Mouse (Mus musculus): ENCODE data around the gene S1pr4. TPM values are rescaled to one million over a fixed set of nuclear protein-coding genes. Genes with fewer than 3 reads are reported as not detected.

The S1pr4 gene
- polyA plus RNA-seq, 1 experiment from 2014 or later = 0.14 TPM

DNA sequence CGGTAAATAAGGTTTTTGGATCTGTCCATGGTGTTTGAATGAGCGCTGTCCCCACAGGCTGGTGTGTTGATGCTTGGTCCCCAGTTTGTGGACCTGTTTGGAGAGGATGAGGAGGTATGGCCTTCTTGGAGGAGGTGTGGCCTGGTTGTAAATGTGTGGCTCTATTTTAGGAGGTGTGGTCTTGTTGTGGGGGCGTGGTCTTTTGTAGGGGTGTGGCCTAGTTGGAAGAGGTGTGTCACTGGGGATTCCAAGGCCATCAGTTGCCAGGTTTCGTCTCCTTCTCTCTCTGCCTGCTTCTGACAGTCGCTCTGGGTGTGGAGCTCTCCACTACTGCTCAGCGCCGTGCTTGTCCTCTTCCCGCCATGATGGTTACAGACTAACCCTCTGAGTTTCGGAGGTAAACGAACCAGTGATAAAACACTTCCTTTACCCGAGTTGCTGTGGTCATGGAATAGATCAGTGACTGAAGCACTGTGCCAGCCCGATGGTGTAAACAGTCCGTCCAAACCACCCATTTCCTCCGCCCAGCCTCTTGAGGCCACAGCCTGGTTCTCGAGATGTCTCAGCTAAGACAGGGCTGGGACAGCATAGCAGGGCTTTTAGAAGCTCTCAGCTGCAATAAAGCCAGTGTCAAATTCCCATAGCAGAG lies 5.2 kb upstream of the S1pr4 start:
- Histone ChIP-seq H3K36me3 (ENCODE audit: inconsistent target) (peaks cover 36% of the 10 kb centered on the region; the same call in 1 of the 2 replicates), H3K79me2 (ENCODE audit: inconsistent target) (no peaks in the 10 kb centered on the region), H3K27ac (no peak overlapping the region), H3K4me3 (ENCODE audit: inconsistent target) (no peak overlapping the region)
- 92% methylated on average over 15 of the region's 15 CpGs for WGBS (ENCODE audit: missing documents)

- no peak overlapping the region for H3K4me3 ChIP-seq (ENCODE audit: inconsistent target)
- 21% methylated on average over 33 of the region's 36 CpGs for WGBS (ENCODE audit: missing documents)
- H3K79me2 ChIP-seq (ENCODE audit: inconsistent target) = no peaks in the 10 kb centered on the region
- no peak overlapping the region for H3K27ac ChIP-seq
- H3K36me3 ChIP-seq (ENCODE audit: inconsistent target) = peaks cover 18% of the 10 kb centered on the region; the same call in 1 of the 2 replicates
Observed at GRCm38 (mm10) chr10:81502658-81503057, 2.7 kb upstream of the S1pr4 start.

DNA sequence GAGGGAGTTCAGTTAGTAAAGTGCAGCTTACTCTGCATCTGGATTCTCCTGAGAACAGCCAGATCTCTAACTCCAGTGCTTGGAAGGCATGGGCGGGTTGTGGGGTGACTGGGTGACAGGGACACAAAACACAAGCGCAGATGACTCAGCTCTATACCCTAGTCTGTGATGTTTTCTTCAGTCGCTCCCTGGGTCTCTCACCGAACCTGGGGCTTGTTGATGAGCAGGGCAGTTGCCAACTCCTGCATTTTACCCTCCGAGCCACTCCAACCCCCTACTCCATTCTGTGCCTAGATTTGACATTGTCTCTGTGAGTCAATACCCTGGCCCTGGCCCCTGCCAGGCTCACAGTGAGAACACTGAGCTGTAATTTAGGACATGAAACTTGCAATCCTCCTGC lies 1.9 kb upstream of the S1pr4 start:
- WGBS (ENCODE audit: missing documents) = 95% methylated on average over 5 of the region's 5 CpGs
- H3K4me3 ChIP-seq (ENCODE audit: inconsistent target) = no peak overlapping the region
- H3K79me2 ChIP-seq (ENCODE audit: inconsistent target) = no peaks in the 10 kb centered on the region
- H3K27ac ChIP-seq = no peak overlapping the region
- H3K36me3 ChIP-seq (ENCODE audit: inconsistent target) = peaks cover 16% of the 10 kb centered on the region; the same call in 1 of the 2 replicates

- WGBS (ENCODE audit: missing documents) = 19% methylated on average over 23 of the region's 23 CpGs
- Histone ChIP-seq H3K27ac (no peak overlapping the region), H3K36me3 (ENCODE audit: inconsistent target) (no peaks in the 10 kb centered on the region), H3K4me3 (ENCODE audit: inconsistent target) (no peak overlapping the region), H3K79me2 (ENCODE audit: inconsistent target) (peaks cover 15% of the 10 kb centered on the region)
Observed at GRCm38 (mm10) chr10:81499250-81499901, 556 bp downstream of the S1pr4 start.

DNA sequence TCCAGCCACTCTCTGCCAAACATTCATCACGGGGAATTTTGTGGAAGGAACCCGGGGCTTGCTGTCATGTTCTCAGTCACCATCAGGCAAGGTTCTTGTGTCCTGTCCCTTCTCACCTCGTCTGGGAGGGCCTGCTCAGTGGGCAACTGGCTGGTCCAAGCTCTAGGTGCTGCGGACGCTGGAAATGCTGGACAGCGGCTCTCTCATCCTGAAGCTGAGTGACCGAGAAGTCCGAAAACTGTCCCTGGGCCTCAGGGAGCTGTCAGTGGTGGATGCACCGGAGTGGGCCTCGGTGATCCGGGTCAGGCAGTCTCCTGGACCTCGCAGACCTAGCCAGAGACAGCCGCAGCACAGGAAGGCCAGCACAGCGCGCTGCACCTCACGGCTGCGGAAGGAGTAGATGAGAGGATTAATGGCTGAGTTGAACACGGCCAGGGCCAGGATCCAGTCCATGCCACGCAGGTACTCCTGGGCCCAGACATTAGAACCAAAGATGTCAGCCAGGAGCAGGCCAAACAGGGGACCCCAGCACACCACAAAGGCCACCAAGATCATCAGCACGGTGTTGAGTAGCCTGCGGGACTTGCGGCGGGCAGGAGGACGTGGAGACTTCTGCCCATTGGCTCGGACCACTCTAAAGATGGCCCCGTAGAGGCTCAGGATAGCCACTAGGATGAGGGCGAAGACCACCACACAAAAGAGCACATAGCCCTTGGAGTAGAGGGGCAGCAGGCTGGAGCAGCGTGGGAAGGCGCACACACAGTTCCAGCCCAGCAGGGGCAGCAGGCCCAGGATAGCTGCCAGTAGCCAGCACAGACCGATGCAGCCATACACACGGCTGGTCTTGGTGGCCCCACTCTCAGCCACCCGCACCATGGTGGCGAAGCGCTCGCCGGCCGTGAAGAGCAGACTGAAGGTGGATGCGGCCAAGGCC lies 1.3 kb downstream of the S1pr4 start:
- Histone ChIP-seq H3K36me3 (ENCODE audit: inconsistent target) (no peaks in the 10 kb centered on the region), H3K4me3 (ENCODE audit: inconsistent target) (peak overlapping the region; percentile 0; the same call in 1 of the 2 replicates), H3K79me2 (ENCODE audit: inconsistent target) (peaks cover 23% of the 10 kb centered on the region), H3K27ac (0 out of 2 replicates have a peak overlapping the region, but pooled peaks have one; percentile 12)
- 28% methylated on average over 35 of the region's 38 CpGs for WGBS (ENCODE audit: missing documents)

GRCm38 (mm10) chr10:81497401-81498270 lies 2.3 kb downstream of the S1pr4 start:
- Histone ChIP-seq H3K36me3 (ENCODE audit: inconsistent target) (peaks cover 6% of the 10 kb centered on the region; the same call in 1 of the 2 replicates), H3K4me3 (ENCODE audit: inconsistent target) (peak overlapping the region; percentile 52), H3K79me2 (ENCODE audit: inconsistent target) (peaks cover 32% of the 10 kb centered on the region), H3K27ac (peak overlapping the region; percentile 79)
- 7% methylated on average over 17 of the region's 17 CpGs for whole genome bisulfite sequencing (ENCODE audit: missing documents)

DNA sequence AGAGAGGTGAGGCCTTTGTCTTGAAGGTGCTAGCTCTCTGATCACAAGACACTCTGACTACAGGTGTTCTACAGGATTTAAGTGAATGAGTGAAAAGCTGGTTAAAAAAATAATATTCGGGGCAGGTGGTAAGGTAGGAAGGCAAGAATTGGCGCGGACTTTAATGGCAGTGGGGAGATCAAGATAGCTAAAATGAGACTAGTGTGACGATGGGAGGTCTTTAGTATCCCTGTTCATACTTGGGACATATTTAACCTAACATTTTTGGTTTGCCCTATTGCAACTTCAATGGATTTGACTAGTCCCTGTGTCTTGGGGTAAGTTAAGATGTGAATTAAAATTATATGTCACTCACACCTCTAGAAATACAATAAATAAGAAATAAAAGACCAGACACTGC lies 3.0 kb downstream of the S1pr4 start:
- H3K36me3 ChIP-seq (ENCODE audit: inconsistent target) = peaks cover 13% of the 10 kb centered on the region
- H3K79me2 ChIP-seq (ENCODE audit: inconsistent target) = peaks cover 32% of the 10 kb centered on the region
- H3K27ac ChIP-seq = peak overlapping the region; percentile 79
- H3K4me3 ChIP-seq (ENCODE audit: inconsistent target) = peak overlapping the region; percentile 52
- 0% methylated on average over 4 of the region's 4 CpGs for WGBS (ENCODE audit: missing documents)

DNA sequence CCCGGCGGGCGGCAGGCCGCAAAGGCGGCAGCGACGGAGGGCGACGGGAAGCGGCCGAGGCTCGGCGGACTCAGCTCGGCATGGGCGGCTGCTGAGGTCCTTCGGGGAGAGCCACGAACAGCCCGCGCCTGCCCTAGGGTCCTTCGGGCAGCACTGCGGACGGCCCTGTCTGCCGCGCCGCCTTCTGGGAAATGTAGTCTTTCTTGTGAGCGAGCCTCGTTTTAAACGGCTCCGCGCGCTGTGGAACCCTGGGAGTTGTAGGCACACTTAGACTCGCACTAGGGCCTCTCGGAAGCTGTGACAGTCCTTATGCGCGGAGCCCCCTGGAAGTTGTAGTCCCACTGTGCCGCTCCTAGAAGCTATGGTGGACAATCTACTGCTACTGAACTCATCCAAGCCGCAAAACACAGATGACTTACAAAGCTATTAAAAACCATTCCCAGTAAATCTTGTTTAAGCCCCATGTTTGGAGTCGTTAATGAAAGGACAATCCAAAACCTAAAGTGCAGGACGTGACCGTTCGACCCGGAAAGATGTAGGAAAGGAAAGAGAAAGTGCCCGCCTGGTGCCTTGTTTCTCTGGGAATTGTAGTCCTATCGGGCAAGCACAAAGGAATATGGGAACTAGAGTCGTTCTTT lies 3.5 kb downstream of the S1pr4 start, which contains the start of gene Ncln:
Ncln (minus strand) TSS at position 129 of the 638 bp plus-strand sequence.
- Histone ChIP-seq H3K36me3 (ENCODE audit: inconsistent target) (peaks cover 19% of the 10 kb centered on the region), H3K79me2 (ENCODE audit: inconsistent target) (peaks cover 32% of the 10 kb centered on the region)
- WGBS (ENCODE audit: missing documents) = under 1% methylated on average over 45 of the region's 45 CpGs

DNA sequence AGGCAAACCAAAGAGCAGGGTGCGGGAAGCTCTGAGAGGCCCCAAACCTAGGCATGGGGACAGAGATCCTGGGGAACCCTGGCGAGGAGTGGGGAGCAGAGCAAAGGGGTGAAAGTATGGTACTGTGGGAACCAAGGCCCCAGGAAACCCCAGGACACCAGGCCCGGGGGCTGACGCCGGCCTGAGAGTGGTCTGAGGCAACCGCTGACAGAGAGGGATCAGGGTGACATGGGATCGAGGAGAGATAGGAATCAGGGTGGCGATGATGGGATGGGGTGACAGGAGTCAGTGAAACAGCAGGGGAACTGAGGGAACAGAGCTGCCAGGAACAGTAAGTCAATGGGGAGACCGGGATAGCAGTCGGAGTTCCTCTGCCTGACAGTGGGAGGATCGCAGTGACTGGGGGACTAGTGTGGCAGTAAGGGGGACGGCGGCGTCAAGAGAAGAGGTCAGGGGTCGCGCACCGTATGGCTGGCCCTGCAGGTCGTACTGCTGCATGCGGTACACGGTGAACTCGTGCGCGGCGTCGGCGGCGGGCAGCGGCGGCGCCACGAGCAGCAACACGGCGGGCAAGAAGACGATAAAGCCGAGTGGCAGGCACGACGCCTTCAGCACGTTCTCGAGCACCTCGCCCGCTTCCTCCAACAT lies 4.2 kb downstream of the S1pr4 start:
- peak overlapping the region; percentile 36 for H3K27ac ChIP-seq

More for the DNA sequence above, 3.5 kb downstream of the S1pr4 start, which contains the start of gene Ncln:
- peak within 1 kb of the TSS; percentile 85 for H3K4me3 ChIP-seq (ENCODE audit: inconsistent target)
- H3K27ac ChIP-seq = peak within 1 kb of the TSS; percentile 79

GRCm38 (mm10) chr10:81495151-81495550 lies 4.8 kb downstream of the S1pr4 start:
- Histone ChIP-seq H3K36me3 (ENCODE audit: inconsistent target) (peaks cover 31% of the 10 kb centered on the region), H3K4me3 (ENCODE audit: inconsistent target) (peak overlapping the region; percentile 85), H3K79me2 (ENCODE audit: inconsistent target) (peaks cover 32% of the 10 kb centered on the region), H3K27ac (peak overlapping the region; percentile 36)
- 47% methylated on average over 6 of the region's 6 CpGs for WGBS (ENCODE audit: missing documents)

More for the DNA sequence above, 4.2 kb downstream of the S1pr4 start:
- Histone ChIP-seq H3K4me3 (ENCODE audit: inconsistent target) (peak overlapping the region; percentile 85), H3K36me3 (ENCODE audit: inconsistent target) (peaks cover 25% of the 10 kb centered on the region), H3K79me2 (ENCODE audit: inconsistent target) (peaks cover 32% of the 10 kb centered on the region)
- 3% methylated on average over 39 of the region's 41 CpGs for WGBS (ENCODE audit: missing documents)

DNA sequence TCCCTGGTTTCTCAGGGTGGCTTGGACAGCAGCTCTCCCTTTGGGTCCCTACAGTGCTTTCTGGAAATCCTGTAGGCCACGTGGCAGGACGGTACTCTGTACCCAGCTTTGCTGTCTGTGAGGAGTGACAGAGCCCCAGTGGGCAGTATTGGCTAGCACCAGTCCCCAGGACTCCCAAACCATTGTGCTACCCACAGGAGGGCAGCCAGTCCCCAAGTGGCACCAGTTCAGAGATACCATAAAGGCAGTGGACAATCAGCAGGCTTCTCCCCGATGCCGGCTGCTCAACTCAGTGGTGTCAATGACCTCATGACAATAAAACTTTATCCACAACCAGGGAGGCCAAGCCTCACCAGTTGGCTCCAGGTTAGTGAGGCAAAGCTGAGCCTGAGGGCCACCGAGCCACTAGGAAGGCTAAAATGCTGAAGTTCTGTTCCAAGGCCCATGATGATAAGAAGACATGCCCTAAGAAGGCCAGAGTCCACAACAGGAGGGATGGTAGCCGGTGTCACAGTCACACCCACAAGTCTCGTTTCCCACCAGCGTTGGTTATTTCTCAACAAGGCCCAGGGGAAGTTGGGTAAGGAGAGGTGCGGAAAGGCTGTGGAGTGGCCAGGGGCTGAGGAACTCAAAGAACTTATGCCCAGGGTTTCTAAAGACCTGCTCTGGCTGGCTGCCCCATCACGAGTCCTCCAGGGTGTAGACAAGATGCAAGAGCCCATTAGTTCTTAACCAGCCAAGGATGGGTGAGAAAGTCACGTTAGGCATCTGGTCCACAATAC lies 5.5 kb downstream of the S1pr4 start:
- H3K27ac ChIP-seq = no peak overlapping the region
- WGBS (ENCODE audit: missing documents) = 51% methylated on average over 11 of the region's 11 CpGs
- H3K79me2 ChIP-seq (ENCODE audit: inconsistent target) = peaks cover 32% of the 10 kb centered on the region
- H3K4me3 ChIP-seq (ENCODE audit: inconsistent target) = peak overlapping the region; percentile 85; the same call in 1 of the 2 replicates
- H3K36me3 ChIP-seq (ENCODE audit: inconsistent target) = peaks cover 38% of the 10 kb centered on the region

DNA sequence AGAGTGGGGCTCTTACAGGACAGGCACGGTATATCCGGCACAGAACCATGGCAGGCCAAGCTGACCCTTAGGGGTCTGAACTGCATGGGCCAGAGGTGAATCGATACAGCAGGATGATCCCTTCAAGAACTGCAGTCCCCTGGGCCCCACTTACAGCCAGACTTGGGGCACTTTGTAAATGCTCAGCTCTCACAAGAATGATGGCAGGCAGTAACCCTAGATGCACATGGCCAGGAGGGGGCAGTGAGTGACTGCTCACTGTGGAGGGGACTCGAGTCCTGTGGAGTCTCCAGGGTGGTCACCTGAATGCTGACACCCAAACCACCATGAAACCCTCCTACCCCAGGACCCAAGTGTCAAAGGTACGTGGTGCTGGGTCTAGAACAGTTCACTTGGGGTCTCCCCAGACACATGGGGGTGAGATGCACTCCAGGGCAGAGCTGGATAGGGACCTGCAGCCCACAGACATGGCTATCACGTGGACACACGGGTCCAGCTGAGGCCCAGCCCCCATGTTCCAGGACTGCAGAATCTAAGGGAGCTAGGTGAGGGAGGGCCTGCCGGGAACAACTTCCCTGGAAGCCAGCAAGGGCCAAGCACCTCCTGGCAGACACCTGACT lies 6.2 kb downstream of the S1pr4 start:
- no peak overlapping the region for H3K4me3 ChIP-seq (ENCODE audit: inconsistent target)
- peaks cover 46% of the 10 kb centered on the region for H3K36me3 ChIP-seq (ENCODE audit: inconsistent target)
- no peak overlapping the region for H3K27ac ChIP-seq
- 76% methylated on average over 8 of the region's 8 CpGs for WGBS (ENCODE audit: missing documents)
- H3K79me2 ChIP-seq (ENCODE audit: inconsistent target) = peaks cover 32% of the 10 kb centered on the region

All from macrophage (primary cell).